Mouse (Mus musculus) embryonic stem cell, embryonic (primary cell): ENCODE results near the gene Tectb.
"Not testable (repeated sequence)": the region's sequence is repeated elsewhere in the genome, so short reads cannot be mapped to it uniquely, and the experiment has no call there.

Experiments used
- CTCF ChIA-PET, 4 experiments: fragments of 300-600 bp in 2 of 4; fragments of 350-600 bp in 2 of 4; sonication (Branson Sonifier 250); formaldehyde crosslinking; loops; one replicate each; lab custom pipeline; 2022; ENCODE audit warnings: inconsistent platforms in 2 of 4; lab: Charles Lee
- POLR2A ChIA-PET, 4 experiments: fragments of 300-600 bp in 2 of 4; fragments of 350-600 bp in 2 of 4; sonication (Branson Sonifier 250); formaldehyde crosslinking; loops; one replicate each; lab custom pipeline; 2022; ENCODE audit warnings: antibody characterized with exemption in 4 of 4, inconsistent platforms in 1 of 4; lab: Charles Lee

Gene Tectb

DNA sequence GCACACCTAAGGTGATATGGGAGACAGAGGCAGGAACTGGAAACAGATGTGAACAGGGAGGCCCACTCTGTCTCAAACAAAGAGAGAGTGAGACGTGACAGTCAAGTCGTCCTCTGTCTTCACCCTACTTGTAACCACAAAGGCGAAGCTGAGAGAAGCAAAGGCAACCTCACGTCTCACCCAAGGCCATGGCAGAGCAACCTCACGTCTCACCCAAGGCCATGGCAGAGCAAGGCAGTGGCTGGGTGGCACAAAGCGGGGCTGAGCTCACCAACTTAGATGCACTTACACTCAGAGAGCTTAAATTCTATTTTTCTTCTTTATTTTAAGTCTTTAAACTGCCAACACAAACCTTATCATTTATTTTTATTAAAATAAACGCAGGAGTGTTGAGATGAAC is 23.5 kb upstream of the Tectb start:
- ChIA-PET CTCF (no interaction called here), POLR2A (no interaction called here)

DNA sequence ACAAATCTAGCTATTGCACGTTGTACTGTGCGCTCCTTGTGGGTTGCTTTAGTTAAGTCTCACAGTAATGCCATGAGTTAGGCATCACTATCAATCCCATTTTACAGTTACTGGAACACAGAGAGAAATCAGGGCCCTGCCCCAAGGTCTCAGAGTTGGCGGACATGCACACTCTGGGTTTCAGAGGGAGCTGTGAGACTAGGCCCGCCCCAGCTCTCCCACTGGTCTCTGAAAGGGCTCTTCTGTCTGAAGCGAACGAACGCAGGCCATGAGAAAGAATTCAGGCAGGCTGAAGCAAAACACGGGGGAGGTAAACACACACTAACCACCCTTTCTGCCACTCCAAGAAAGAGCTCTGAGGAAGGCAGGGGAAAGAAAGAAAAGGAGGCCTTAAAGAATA is 21.9 kb upstream of the Tectb start:
- POLR2A ChIA-PET: interaction anchor here in 1 of 4 experiments (0.5 to 1.1 kb wide), 2 partner anchors 12 to 76 kb away, joined by 3 read pairs; no protein-coding TSS in a partner anchor

DNA sequence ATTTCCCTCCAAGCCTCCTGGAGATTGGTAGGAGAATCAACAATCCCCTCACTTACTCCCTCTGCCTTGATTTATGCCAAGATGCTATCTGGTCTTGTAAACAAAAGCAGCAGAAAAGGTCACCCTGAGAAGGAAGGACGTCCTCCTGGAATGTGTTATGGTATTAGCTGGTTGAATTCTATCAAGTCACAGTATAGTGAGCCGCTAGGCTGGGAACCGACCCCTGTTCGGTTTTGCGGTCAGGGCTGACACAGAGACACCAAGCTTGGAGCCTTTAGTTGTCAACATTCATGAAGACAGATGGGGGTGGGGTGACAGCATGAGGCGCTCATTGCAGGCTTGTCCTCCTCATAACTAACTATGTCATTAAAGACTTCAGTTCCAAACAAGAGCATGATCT is 20.7 kb upstream of the Tectb start:
- POLR2A ChIA-PET: interaction anchor here in 1 of 4 experiments (1.1 kb wide), 1 partner anchor 11 kb away, joined by 3 read pairs; no protein-coding TSS in a partner anchor
- CTCF ChIA-PET: no interaction called here

More for the DNA sequence above, 21.9 kb upstream of the Tectb start:
- CTCF ChIA-PET: no interaction called here

GRCm38 (mm10) chr19:55162271-55162670 is 18.3 kb upstream of the Tectb start:
- CTCF ChIA-PET: interaction anchor here in 1 of 4 experiments (1.3 kb wide), 1 partner anchor 44 kb away, joined by 3 read pairs; no protein-coding TSS in a partner anchor

DNA sequence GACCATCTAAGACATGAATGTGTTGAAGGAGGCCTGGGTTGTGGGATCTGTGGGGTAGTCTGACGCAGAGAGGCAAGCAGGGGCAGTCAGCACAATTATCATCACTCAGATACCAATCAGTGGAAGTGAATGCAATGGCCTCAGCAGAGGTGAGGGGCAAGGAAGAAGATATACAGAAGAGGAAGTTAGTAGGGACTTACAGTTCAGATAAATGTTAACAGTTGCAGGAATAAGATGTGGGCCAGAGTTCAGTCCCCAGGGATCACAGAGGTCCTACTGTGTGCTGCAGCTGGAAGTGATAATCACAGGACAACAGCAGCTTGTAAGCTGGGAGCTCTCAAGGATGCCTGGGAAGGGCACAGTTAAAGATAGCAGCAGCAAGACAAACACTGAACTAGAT is 16.4 kb upstream of the Tectb start:
- ChIA-PET CTCF (interaction anchor here in 2 of 4 experiments (0.5 to 0.8 kb wide), 2 partner anchors 127 to 144 kb away, joined by 3 to 5 read pairs; no protein-coding TSS in a partner anchor), POLR2A (no interaction called here)

More at GRCm38 (mm10) chr19:55162271-55162670, 18.3 kb upstream of the Tectb start:
- POLR2A ChIA-PET: interaction anchor here in 1 of 4 experiments (0.6 kb wide), 1 partner anchor 1386 kb away, joined by 3 read pairs; the partner anchor contains the start of genes Dclre1a and Nhlrc2

DNA sequence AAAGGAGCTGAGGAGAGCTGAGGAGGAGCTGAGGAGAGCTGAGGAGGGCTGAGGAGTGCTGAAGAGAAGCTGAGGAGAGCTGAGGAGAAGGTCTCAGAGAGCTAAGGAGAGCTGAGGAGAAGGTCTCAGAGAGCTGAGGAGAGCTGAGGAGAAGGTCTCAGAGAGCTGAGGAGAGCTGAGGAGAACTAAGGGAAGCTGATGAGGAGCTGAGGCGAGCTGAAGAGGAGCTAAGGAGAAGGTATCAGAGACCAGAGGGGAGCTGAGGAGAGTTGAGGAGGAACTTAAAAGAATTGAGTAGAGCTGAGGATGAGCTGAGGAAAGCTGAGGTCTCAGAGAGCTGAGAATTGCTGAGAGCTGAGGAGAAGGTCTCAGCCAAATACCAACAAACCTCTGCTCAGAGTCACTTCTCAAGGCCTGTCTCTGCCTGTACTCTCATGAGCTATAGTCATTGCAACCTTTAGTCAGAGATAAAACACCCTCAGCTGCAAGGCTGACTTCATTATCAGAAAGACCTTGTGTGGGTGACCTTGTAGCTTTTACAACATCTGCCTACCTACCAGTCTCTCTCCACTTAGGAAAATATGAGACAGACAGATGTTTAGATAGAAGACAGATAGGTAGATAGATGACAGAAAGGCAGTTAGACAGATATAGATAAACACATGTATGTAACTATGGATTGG is 15.2 kb upstream of the Tectb start:
- ChIA-PET POLR2A (interaction anchor here (0.5 to 1.5 kb wide), 5 partner anchors 24 to 1807 kb away, joined by 3 to 8 read pairs (median 4); no protein-coding TSS in a partner anchor), CTCF (interaction anchor here in 3 of 4 experiments (0.6 to 0.8 kb wide), 3 partner anchors 41 to 382 kb away, joined by 3 to 5 read pairs (median 3); no protein-coding TSS in a partner anchor)

DNA sequence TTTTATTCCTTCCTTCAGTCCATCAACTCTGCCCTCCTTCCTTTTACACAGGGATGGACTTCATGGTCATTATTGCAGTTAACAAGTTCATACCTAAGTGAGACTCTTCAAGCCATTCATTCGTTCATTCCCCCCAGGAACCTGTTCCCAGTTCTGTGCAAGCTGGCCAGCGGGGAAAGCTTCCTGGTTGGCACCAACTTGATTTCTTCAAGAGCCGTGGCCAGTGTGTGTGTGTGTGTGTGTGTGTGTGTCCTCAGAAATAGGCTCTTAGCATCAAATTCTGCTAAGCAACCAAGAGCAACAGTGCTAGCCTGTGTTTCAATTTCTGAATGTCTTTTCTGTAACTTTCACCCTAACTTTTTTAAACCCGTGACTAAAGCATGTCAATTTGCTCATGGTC is 14.6 kb upstream of the Tectb start:
- CTCF ChIA-PET: no interaction called here
- POLR2A ChIA-PET: interaction anchor here in 1 of 4 experiments (1.5 kb wide), 1 partner anchor 44 kb away, joined by 6 read pairs; no protein-coding TSS in a partner anchor

DNA sequence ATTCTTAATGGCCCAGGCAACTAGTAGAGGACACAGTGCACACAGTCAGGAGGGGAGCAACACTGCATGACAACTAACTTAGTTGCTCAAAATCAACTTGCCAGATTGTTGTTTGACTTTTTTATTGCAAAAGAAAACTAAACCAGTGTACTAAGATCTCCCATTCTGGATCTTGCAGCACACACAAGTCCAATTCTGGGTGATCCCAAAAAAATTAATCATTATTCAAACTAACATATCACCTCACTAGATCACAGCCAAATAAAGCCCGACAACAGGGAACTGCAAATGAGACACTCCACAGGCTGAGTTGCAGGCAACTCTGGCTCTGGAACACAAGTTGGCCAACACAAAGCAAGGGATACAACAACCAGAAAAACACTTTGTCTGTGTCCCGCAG is 13.8 kb upstream of the Tectb start:
- CTCF ChIA-PET: no interaction called here
- POLR2A ChIA-PET: no interaction called here

- POLR2A ChIA-PET: no interaction called here
- CTCF ChIA-PET: no interaction called here
Measured at GRCm38 (mm10) chr19:55167741-55168140, 12.8 kb upstream of the Tectb start.

DNA sequence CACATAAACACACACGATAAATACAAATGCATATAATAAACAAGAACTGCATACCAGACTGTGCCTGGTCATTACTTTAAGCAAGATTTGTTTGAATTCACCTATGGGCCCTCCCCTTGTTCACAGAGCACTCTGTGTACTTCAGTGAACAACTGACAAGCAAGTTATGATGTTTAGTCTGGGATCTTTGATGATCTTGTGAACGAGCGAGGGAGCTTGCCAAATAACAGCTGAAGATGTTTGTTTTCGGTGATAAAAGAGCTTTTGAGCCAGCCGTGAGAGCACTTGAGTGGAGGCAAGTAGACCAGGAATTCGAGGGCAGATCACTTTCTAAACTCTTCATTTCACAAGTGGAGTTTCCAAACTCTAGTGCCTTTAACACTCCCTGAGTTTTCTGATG is 12.2 kb upstream of the Tectb start:
- ChIA-PET POLR2A (no interaction called here), CTCF (no interaction called here)

DNA sequence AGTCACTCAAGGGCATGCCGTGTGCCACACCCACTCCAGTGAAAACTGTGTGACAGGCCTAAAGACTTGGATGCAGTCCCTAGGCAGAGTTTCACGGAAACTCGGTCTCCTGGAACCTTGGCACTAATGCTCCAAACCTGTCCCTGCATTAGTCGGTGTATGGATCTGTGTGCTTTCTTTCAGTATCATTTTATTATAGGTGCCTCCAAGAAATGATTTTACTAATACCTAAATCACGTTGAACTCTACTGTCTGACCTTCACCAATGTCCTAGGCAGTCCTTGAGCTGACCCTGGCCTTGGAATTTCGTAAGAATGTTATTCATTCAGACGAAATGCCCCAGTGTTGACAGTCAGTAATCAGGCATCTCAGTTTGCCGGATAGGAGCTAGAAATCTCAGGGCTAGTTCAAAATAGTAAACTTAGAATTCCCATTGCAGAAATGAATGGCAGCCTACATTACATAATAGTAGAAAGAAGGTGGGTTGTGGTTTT is 11.2 kb upstream of the Tectb start:
- CTCF ChIA-PET: not testable (repeated sequence)
- POLR2A ChIA-PET: interaction anchor here in 2 of 4 experiments (0.7 to 0.9 kb wide), 2 partner anchors 28 to 48 kb away, joined by 3 read pairs; no protein-coding TSS in a partner anchor

DNA sequence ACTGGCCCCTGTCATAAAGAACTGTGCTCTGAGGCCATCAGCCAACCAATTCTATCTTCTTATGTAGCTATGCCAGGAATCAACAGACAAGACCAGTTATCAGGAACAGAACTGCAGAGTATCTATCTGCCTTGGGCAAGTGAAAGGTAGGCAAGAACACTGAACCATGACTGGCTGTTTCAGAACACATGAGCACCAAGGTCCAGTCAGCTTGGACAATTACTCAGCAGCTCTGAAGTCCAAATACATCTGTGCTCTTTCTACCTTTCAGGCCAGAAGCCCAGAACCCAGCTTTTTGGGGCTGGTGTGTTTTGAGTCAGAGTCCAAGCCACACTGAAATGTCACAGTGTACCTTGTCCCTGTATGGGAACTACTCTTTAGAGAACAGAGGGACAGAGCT is 10.1 kb upstream of the Tectb start:
- ChIA-PET CTCF (interaction anchor here in 1 of 4 experiments (0.6 kb wide), 3 partner anchors 499 to 1470 kb away, joined by 3 to 8 read pairs (median 5); no protein-coding TSS in a partner anchor), POLR2A (interaction anchor here in 2 of 4 experiments (0.6 to 1.0 kb wide), 3 partner anchors 11 to 728 kb away, joined by 3 to 4 read pairs (median 3); no protein-coding TSS in a partner anchor)

DNA sequence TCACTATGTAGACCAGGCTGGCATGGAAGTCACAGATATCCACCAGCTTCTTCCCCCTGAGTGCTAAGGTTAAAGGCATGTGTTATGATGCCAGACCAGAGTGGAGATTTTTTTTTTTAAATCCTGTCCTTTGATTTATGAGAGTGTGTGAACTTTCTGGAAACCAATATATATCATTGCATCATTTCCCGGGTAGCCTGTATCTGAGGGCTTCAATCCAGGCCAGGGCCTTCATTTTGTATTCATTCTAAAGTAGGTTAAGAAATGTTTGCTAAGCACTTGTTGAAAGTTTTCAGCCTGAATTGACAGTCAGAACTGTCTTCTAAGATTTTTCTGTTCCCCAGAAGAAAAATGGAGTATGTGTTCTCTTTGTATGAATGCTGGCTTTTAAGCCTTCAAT is 8.9 kb upstream of the Tectb start:
- CTCF ChIA-PET: interaction anchor here in 1 of 4 experiments (0.5 kb wide), 1 partner anchor 108 kb away, joined by 3 read pairs; no protein-coding TSS in a partner anchor
- POLR2A ChIA-PET: no interaction called here

DNA sequence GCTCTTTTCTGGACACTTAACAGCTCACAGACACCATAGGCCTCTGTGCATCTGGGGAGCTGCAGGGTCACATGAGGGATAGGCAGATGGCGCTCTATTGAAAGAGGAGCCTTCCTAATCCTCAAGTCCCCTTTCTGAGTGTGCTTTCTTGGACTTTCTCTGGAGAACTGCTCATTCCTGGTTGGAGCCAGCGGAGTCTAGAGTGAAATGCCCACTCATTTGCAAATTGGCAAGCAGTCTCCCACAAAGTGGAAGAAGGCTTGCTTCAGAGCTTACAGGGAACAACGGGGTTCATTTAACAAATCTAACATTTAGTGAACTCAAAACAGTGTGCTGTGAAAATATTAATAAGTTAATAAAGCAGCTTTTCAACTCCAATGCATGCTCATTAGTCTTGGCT is 3.4 kb upstream of the Tectb start:
- ChIA-PET CTCF (interaction anchor here in 2 of 4 experiments (0.5 to 1.1 kb wide), 2 partner anchors 21 to 154 kb away, joined by 3 to 12 read pairs; no protein-coding TSS in a partner anchor), POLR2A (interaction anchor here in 1 of 4 experiments (0.6 kb wide), 2 partner anchors 37 to 386 kb away, joined by 3 to 4 read pairs; no protein-coding TSS in a partner anchor)

GRCm38 (mm10) chr19:55184442-55184841 is 3.9 kb downstream of the Tectb start:
- ChIA-PET CTCF (interaction anchor here in 3 of 4 experiments (0.6 to 1.7 kb wide), 4 partner anchors 14 to 1937 kb away, joined by 3 to 5 read pairs (median 4); no protein-coding TSS in a partner anchor), POLR2A (interaction anchor here in 1 of 4 experiments (0.6 kb wide), 1 partner anchor 86 kb away, joined by 4 read pairs; no protein-coding TSS in a partner anchor)

GRCm38 (mm10) chr19:55185074-55185473 is 4.5 kb downstream of the Tectb start:
- POLR2A ChIA-PET: interaction anchor here in 1 of 4 experiments (0.6 kb wide), 1 partner anchor 86 kb away, joined by 4 read pairs; no protein-coding TSS in a partner anchor
- CTCF ChIA-PET: interaction anchor here in 3 of 4 experiments (0.6 to 1.7 kb wide), 4 partner anchors 13 to 1937 kb away, joined by 3 to 5 read pairs (median 4); no protein-coding TSS in a partner anchor

- ChIA-PET POLR2A (no interaction called here), CTCF (interaction anchor here in 2 of 4 experiments (1.2 to 1.7 kb wide), 2 partner anchors 13 to 1157 kb away, joined by 4 to 5 read pairs; no protein-coding TSS in a partner anchor)
Measured at GRCm38 (mm10) chr19:55185651-55186050, 5.1 kb downstream of the Tectb start.

- CTCF ChIA-PET: interaction anchor here in 2 of 4 experiments (0.6 to 1.5 kb wide), 3 partner anchors 8 to 135 kb away, joined by 3 to 5 read pairs (median 4); no protein-coding TSS in a partner anchor
- POLR2A ChIA-PET: no interaction called here
Measured at GRCm38 (mm10) chr19:55190065-55190464, 9.5 kb downstream of the Tectb start.

- ChIA-PET POLR2A (interaction anchor here in 1 of 4 experiments (0.7 kb wide), 1 partner anchor 91 kb away, joined by 4 read pairs; no protein-coding TSS in a partner anchor), CTCF (interaction anchor here in 1 of 4 experiments (0.7 kb wide), 1 partner anchor 45 kb away, joined by 3 read pairs; no protein-coding TSS in a partner anchor)
Measured at GRCm38 (mm10) chr19:55191596-55191995, 11.1 kb downstream of the Tectb start.
